Mouse (Mus musculus) heart, postnatal 36 days (tissue): ENCODE measurements at regions not wholly inside any gene's neighbourhood (a gene's known extent, or its start where the extent isn't known, plus 50 kb on each side); places are given as distances from the start of the nearest gene placed in this dataset.

Experiments
- DNase-seq, 2 experiments: peaks; one replicate each; pipeline ENCODE4 v3.0.0; 2021 to 2022
- intact Hi-C: fragments of 180-260 bp; cut with DNase I; formaldehyde crosslinking; loops from one replicate; pipeline ENCODE4 v1.15.1; 2025

DNA sequence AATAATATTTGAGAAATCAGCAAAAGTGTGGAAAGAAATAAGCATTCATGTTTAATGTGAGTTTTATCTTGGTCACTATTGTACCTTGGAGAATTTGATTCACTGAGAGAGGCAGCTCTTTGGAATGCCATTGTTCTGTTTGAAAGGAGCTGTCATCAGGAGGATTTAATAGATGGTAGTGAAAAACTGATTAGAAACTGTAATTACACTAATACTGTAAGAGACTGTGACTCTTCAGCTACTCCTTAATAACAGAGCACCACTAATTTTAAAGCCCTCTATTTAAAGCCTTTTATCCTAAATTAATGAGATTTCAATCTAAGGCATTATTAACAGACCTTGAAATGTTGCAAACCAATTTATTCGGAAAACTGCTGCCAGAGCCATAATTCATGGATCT is 126.1 kb upstream of the Rspo3 start:
- DNase-seq = no peak
- intact Hi-C loops = no loop called here

- DNase-seq = no peak
These were observed 104.6 kb upstream of the Rspo3 start for GRCm38 (mm10) chr10:29640249-29640648.

GRCm38 (mm10) chr10:29635828-29636227 is 100.2 kb upstream of the Rspo3 start:
- intact Hi-C loops = no loop called here
- no peak for DNase-seq

More at GRCm38 (mm10) chr10:29640249-29640648, 104.6 kb upstream of the Rspo3 start:
- intact Hi-C loops = no loop called here

DNA sequence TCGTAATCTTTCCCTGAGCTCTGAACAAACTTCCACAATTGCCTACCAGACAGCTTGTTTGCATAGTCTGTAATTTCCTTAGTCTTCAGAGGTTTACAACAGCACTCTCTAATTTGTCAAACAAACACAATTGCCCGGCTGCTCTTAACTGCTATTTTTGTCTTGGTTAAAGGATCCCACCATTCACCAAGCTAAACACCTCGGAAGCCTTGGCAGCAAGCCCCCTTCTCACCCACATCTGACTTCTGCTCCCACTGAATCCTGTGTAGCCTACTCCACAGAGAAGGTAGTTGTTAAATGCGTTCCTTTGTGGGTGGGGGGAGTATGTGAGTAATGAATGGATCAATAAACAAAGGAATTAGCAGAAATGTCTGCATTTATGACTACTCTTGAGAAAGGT is 59.8 kb upstream of the Rspo3 start:
- DNase-seq = no peak
- intact Hi-C loops = no loop called here

- intact Hi-C loops = no loop called here
- no peak for DNase-seq
These were observed 59.3 kb upstream of the Rspo3 start for GRCm38 (mm10) chr10:29594969-29595368.

DNA sequence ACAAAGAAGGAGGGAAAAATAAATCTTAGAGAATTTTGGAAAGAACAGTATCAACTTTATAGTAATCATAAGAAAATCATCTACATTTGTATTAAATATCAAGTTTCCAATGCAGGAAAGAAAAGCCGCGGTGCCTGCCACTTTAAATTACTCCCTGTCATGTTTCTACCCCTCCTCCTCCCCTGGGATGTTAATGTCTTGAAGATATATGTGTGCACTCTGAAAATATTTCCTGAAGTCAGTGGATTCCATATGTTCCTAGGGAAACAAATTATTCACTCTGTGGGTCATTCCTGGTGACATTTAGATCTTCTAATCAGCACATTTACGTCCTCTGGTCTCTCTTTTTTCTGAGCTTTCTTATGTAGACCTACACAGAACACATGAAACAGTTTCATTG is 57.2 kb upstream of the Rspo3 start:
- intact Hi-C loops = no loop called here
- no peak for DNase-seq

DNA sequence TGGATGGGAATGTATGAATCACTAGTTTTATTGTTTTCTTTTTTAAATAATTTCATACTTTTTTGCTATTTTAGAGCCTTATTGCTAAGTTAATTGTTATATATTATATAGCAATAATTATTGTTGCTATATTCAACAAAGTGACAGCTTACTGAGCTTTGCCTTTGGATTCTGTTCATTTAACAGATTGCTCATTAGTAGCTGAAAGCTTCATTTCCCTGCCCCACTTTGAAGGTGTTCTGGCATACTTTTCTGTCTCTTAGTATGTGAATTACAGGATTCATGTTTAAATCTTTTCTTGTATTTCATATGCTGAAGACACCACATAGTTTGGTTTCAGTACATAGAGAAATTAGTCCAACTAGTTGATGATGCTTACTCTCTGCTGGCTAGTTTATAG is 54.5 kb upstream of the Rspo3 start:
- intact Hi-C loops = no loop called here
- no peak for DNase-seq

DNA sequence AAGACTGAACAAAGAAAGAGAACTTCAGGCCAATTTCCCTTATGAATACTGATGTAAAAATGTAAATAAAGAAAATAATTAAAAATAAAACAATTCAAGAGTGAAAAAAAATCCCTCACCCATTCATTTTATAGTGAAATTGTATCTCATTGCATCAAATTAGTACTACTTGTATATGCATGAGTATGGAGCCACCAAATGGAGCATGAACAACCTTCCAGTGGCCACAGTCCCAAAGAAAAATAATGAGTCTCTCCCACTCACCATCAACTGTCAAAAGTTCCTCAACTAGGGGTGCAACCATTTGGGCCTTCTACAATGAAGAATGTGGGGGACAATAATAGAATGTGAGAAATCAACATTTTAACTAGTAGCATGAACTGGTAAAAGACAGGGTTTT is 54.1 kb upstream of the Rspo3 start:
- intact Hi-C loops = no loop called here

More for the DNA sequence above, 54.1 kb upstream of the Rspo3 start:
- no peak for DNase-seq
